Mouse (Mus musculus) adrenal gland, postnatal 25 days (tissue): Measurements from ENCODE around the gene Fgd3. TPM values are rescaled to one million over a fixed set of nuclear protein-coding genes. Genes with fewer than 3 reads are reported as not detected.

Experiments
- DNase-seq: peaks from one replicate; pipeline ENCODE4 v3.0.0; 2021; ENCODE audit warnings: mixed read lengths
- total RNA-seq: library from RNA; stranded (reverse); gene quantifications from 2 replicates; pipeline ENCODE4 v1.2.3, GENCODE M21; 2021

Fgd3 gene
- total RNA-seq, 1 experiment from 2014 or later = 1.5 TPM

DNA sequence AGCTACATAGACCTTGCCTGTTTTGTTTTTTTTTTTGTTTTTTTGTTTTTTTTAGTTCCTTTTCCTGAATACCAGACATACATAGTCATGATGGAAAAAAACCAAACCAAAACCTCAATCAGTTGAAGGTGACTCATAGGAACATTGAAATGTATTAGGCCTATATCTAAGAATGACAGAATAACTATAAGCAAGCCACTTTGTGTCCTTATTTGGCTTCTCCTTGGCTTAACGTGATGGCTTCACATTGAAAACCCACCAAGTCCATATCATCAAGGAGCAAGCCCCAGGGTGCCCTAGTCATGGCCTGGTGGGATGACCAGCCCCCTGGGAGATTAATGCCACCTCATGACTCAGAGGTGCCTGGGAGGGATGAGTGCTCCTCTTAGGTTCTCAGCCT lies 19.3 kb downstream of the Fgd3 start:
- DNase-seq = no peak

DNA sequence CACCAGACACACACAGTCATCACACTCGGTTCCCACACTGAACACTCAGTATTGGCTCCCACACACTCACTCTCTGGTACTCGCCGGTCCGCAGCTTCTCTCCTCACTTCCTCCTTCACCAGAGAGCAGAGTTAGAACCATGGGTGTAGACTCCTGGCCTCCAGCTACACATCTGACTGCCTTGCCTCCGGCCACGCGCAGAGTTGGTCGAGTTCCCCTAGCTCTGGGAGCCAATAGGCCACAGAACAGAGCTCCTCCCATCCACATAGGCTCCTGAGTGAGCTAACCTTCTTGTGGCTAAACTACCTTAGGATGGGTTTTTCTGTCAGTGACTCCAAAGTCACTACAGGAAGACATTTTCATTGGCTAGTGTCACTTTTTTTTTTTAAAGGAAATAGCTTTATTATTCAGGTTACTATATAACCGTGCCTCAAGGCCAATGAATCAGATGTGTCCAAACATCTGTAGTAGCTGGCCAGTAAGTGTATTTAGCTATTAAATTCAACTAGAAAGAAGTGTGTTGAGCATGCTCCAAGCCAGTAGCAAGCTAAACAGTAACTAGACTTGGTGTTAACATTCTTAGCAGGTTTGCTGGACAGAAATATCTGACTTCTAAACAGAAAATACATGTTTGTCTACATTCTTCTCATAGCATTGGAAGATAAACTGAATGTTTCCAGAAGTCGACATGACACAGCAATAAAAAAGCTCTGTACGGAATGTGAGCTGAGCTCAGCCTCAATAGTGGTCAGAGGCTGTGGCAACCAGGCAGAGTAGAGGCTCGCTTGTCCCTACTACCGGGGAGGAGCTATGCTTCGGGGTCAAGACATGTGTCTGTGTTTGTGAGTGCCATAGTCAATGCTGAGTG lies 21.4 kb downstream of the Fgd3 start:
- DNase-seq = no peak

DNA sequence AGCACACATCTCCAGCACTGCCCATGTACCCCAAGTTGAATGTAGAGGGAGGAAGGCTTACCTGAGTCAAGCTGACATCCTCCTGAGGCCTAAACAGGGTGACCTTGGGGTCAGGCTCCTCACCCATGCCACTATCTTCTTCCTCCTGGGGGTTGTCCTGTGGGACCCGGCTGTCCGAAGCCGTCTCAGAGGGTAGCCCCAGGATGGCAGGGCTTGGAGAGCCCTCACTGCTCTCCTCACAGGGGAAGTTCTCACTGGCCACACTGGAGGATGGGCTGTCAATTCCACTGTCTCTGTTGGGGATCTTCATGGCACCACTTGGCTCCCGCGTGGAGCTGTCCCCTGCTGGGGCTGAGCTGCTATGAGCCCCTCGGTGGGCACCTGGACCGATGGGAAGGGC lies 23.8 kb downstream of the Fgd3 start:
- no peak for DNase-seq

DNA sequence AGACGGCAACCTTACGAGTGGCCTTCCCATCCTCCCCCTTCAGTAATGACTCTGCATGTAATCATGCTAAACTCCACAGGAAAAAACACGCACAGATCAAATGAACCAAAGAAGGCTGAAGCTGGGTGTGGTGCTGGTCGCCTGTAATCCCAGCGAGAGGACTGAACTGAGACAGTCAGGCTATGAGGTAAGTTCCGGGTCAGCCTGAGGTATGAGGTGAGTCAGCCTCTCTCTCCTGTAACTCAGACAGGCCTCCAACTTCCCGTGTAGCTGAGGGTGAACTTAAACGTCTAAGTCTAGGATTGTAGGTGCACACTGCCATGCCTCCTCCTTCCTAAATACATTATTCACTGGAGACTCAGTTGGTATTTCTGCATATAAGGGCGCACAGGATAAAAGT lies 26.0 kb downstream of the Fgd3 start:
- no peak for DNase-seq

DNA sequence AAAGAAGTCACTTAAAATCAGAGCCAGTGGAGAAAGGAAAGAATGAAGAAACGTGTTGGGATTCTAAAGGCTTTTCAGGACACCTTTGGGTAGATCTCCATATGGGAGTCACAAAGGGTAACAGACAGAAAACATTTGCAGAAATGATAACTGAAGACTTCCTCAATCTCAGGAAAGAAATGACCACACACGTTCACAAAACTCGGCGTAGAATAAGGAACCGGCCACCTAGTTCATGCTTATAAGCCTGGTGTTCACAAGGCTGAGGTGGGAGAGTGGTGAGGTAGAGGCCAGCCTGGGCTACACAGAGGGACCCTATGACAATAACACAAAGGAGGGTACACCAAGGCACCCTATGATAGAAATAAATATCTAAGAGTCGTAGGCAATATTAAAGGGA lies 28.2 kb downstream of the Fgd3 start:
- DNase-seq = no peak

DNA sequence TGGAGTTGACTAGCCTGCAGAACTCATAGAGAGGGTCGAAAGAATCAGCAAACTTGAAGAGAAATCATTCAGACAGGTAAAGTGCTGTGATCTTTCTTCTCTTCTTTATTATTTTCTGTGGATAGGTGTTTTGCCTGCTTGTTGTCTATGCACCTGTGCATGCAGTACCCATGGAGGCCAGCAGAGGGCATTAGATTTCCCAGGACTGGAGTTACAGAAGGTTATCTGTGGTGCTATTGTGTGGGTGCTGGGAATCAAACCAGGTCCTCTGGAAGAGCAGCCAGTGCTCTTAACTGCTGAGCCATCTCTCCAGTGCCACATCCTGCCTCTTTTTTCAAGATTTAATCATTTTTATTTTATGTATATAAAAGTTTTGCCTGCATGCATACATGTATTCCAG lies 28.7 kb downstream of the Fgd3 start:
- no peak for DNase-seq

DNA sequence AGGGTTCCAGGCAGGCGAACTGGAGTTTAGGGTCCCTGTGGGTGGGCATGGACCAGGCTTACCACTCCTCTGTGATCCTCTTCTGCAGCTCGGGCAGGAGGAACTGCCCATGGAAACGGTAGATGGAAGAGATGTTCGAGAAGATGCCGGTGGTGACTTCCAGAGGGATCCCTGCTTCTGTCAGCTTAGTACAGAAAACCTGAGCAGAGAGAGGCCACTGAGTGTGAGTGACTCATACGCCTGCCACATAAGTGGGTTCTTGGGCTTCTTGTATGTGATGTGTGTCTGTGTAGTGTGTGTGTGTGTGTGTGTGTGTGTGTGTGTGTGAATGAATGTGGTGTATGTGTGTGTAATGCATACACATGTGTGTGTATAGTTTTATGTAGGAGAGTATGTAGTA lies 32.9 kb downstream of the Fgd3 start:
- DNase-seq = no peak

DNA sequence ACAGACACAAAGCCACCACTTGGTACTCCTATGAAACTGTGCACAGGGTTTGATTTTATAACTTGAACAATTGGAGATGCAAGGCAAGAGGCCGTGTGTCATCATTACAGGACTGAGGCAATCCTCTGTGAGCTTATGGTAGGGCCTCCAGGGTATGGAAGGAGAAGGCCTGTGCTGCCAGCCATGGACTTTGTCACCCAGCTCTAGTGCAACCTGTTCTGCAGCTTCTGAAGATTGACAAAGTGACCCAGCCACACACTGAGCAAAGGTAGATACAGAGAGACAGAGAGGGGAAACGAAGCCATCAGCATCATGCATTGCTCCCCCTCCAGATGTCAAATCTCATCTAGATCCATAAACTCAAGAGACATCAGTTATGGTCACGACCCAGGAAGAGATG lies 33.4 kb downstream of the Fgd3 start:
- no peak for DNase-seq

DNA sequence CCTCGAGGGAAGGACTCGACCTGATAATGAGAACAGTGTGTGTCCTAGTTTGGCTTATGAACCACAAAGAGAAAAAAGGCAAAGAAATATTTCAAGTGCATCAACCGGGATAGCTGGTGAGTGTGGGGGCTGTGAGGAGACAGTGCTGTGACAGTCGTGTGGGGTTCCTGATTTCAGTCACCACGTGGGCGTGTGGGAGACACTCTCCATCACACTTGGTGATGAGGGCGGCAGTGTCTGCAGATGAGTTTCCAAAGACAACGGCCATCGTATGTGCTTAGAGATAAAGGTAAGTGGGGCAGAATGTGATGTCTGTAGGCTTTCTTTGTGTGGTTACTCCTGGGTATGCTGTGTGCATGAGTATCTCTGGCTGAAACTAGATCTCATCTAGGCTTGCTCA lies 36.4 kb downstream of the Fgd3 start:
- DNase-seq = no peak

DNA sequence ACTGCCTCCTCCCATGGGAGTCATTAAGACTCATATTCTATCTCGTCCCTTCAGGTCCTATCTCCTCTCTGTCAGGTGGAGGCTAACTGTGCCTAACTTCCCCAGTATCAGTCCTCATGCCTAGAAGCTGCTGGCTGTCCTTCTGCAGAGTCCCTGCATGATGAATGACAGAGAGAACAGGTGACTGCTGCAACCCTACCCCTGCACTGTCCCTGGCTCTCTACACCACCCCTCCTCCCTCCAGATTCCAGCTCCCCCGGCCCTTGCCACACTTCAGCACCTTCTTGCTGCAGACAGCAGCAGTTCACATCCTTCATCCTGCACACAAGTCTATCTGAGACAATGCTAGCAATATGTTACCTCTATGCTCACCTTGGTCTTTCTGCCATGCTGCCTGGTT lies 37.9 kb downstream of the Fgd3 start:
- no peak for DNase-seq

DNA sequence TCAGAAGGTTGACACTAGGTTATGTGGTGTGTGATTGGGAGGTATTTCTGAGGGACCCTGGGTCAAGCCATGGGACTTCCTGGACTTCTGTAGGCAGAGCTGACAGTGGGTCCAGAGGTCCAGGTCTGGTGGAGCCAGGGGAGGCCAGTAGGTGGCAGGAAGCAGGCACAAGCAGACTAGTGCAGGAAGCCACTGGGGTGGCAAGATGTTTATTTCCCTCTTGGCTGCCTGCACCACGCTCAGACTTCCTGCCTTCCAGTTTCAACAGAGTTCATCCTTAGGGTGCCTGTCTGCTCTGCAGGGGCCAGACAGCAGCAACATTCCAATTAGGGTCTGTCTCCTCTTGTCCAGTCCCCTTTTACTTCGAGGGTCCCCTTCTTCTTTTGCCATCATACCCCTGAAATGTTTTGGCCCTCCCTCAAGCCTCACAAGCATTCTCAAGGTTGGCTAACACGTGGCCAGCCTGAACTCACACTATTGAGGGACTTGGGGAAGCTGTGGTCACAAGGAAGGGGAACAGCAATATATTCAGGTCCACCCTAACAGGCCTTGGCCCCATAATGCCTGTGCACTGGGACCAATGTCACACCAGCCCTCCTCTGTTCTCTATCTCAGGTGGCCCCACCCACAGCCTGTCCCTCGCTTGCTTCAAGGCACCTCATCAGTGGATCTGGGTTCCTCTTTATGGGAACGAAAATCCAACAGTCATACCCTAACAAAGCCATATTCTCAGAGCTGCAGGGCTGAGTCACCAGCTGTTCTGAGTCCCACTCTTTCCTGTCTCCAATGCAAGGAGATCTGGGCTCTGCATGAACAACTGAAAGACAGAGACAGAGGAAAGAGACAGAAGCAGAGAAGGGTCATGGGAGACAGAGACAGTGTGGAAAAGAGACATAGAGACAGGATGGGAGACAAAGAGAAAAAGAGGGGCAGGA lies 48.0 kb downstream of the Fgd3 start:
- DNase-seq = no peak

DNA sequence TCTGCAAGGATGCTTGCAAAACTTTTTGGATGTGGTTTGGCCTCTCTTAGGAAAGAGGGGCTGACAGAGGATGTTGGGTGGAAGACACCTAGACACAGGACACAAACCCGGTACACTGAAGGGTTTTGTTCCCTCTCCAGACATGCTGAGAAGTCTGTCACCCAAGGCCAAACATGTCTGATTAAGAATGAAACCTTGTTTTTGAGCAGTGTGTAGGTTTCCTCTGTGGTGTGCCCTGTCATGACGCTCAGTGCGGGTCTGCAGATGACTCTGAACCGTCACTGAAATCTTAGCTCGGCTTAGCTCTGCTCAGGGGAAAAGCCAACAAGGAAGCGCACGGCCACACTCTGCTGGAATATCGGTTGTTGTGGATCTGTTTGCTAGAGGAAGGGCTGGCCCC lies 49.6 kb downstream of the Fgd3 start:
- DNase-seq = no peak

DNA sequence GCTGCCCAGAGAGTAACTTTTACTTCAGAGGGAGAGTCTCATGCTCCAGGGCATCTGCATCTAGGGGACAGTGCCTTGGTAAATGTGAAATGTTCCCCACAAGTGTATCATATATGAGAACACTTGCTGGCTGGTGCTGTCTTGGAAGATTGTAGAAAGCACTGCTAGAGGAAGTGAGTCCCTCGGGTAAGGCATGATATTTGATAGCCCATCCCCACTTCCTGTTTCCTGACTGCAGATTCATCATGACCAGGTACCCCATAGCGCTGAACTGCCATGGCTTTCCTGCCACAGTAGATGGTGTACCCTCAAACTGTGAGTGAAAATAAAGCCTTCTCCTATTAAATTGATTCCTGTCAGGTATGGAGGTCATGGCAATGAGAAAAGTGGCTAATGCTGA lies 52.5 kb downstream of the Fgd3 start:
- DNase-seq = no peak

DNA sequence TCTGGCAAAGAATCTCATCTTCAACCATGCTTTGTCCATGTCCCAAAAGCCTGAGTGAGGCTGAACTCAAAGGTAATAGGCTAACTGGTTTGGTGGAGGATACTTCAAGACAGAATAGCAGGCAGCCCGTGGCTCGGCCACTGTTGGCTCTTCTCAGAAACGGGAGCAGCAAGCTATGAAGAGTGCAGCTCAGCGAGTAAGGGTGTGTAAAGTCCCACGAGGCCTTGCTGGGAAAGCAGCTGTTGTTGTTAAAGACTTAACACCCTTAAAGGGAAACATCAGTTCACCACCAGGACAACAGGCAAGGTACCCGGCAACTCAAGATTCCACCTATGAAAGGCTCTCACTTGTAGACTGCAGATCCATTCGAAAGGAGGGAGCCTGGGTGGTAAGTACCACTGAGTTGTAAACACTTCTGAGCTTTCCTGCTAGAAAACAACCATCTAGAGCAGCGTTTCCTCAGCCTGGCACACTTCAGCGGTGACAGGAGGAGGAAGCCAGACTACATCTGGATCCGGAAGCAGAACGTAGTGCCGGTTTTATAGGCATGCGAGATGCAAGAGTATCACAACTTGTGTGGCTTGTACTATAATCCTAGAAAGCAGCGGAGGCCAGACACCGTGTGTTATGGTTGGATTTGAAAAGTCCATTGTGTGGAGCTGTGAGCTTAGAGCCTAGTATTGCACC lies 59.9 kb downstream of the Fgd3 start:
- DNase-seq = no peak

DNA sequence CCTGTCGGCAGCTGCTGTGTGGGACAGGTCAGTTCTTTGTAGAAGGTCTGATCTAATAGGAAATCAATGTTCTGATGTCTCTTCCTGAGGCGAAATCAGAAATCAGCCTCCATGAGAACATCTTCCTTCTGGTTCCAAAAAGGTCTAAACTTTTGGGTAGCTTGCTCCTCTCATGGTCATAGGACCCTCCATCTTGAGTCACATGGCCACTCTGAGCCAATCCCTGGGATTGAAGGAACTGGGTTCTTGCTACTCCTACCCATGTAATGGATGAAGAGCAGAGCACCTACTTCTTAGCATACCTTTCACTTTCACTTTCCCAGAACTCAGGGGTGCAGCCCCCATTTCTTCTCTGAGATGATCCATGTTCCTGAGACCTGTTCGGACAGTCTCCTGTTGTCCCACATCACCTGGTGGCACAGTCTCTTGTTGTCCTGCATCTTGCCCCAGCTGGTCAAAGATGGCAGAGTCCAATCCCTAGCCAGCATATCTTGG lies 62.2 kb downstream of the Fgd3 start:
- no peak for DNase-seq

DNA sequence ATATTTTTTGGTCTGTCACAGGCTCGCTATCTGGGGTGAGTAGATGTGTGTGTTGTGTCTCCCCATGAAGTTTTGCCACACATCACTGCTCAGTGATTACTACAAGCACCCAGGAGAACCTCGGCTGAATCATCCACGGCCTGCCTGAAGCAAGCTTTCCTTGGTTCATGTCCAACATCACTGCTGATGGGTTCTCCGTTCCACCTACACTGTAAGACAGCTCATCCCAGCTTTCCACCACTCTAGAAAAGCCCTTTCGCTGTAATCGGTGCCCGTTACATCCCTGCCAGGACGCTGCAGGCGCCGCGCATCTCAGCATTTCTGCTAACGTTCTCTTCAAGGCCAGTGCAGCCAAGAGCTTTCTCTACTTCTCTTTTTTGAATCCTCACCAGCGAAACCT lies 67.4 kb downstream of the Fgd3 start:
- no peak for DNase-seq

DNA sequence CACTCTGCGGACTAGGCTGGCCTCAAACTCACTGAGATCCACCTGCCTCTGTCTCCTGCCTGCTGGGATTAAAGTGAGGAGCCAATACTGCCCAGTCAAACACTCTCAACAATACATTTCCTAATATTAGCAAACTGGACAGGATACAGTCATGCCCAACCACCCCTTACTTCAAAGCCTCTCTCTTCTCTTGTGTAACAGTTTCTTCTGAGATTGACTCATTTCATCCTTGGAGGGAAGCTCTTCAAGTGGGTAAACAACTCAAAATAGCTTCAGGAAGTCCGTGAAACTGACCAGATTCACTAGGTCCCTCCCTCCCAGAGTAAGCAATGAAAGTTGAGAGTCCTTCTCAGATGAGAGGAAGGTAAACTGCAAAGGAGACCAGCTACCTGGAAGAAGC lies 68.0 kb downstream of the Fgd3 start:
- no peak for DNase-seq

DNA sequence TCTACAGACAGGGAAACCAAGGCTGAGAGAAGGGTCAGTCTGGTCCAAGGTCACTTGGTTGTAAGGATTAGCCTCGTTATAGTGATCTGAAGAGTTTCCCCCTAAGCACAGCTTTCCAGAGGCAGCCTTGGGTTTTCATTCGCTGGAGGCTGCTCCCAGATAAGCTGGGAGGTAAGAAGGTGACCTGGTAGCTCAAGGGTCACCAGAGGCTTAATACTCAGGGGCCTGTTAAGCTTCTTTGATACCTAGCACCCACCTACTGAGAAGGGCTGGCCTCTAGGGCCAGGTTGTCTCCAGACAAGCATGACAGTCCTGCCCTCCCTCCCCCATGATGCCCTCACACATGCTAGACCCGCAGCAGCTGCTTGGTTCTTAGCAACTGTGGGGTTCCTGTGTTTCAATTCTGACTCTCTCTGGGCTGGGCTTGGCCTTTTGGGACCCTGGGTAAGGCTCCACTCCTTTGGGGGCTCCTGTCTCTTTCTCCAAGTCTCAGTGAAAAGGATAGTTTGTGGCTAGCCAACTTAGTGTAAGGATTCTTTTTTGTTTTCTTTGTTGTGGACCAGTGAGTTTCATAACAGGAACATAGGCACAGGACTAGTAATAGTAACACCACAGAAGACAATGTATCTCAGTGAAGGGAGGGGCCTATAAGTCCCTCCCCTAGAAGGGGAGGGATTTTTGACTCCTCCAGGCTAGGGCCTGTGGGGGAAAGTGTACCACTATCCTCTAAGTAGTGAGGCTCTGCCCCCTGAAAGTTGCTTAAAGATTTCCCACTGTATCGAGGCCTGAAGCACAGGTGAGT lies 69.2 kb downstream of the Fgd3 start:
- DNase-seq = no peak

DNA sequence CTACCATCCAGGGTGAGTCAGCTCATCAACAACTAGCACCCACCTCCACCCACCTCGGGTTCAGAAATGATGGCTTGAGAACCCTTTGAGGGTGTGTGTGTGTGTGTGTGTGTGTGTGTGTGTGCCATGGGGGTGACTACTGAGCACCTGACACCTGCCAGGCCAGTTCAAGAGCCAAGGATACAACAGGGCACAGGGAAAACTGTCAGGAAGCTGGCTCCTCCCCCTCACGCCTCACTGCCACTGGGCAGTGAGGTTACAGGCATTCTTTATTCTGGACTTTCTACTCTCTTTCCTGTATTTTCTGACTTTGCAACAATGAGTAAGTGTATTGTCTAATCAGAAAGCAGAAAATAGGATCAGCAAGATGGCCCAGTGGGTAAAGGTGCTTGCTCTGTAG lies 70.5 kb downstream of the Fgd3 start:
- DNase-seq = no peak

DNA sequence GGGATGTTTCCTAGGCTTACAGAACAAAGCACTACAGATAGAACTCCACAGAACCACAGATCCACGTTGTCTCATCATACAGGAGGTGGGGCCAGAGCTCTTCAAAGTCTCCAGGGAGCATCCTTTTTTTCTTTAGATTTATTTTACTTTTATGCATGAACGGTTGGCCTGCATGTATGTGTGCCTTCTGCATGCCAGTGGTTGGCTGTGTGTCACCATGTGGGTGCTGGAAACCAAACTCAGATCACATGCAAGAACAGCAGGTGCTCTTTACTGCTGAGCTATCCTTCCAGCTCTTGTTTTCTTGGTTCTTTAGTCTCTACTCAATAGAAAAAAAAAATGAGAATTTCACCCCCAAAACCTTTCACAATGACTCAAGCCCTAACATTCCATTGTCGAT lies 71.2 kb downstream of the Fgd3 start:
- no peak for DNase-seq

DNA sequence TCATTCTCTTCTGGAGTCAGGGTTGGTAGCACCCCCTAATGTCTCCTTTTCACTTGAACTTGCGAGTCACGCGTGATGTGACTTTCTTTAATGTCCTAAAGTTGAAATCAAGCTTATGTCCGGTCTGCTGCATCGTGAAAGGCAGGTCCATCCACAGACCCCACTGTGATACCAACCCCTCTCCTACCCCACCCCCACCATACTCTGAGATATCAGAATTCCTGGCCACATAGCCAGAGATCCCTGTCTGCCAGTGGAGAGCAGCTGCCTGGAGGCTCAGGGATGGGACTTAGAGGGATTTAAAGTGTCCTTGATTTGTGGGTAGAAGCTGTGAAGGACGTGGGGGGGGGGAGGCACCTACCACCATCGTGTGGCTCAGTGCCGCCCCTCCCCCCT lies 71.6 kb downstream of the Fgd3 start, which contains the start of gene Susd3:
Susd3 (minus strand) TSS at position 240 of the 396 bp plus-strand sequence.
- no peak for DNase-seq
